Mouse (Mus musculus) forebrain, embryonic 12.5 days (tissue): ENCODE measurements at regions not wholly inside any gene's neighbourhood (a gene's known extent, or its start where the extent isn't known, plus 50 kb on each side); places are given as distances from the start of the nearest gene placed in this dataset.
"Not testable (repeated sequence)": the region's sequence is repeated elsewhere in the genome, so short reads cannot be mapped to it uniquely, and the experiment has no call there.

Experiments
- ATAC-seq: fragments of 200-750 bp; cut with Nextera tagmentation; 2 replicates; pipeline ENCODE4 v1.8.0; 2017; ENCODE audit warnings: moderate TSS enrichment; ENCODE audit not compliant: low FRiP score
- H3K27ac ChIP-seq: fragments of 300-500 bp; sonication (generic); 2 replicates; pipeline ENCODE4 v1.5.1; 2016; ENCODE audit warnings: mild to moderate bottlenecking
- H3K27me3 ChIP-seq: fragments of 300-500 bp; sonication (generic); 2 replicates; pipeline ENCODE4 v1.6.1; 2016; ENCODE audit warnings: mild to moderate bottlenecking
- H3K36me3 ChIP-seq: fragments of 300-500 bp; sonication (generic); replicated peaks from 2 replicates; pipeline ENCODE4 v1.6.1; 2016; ENCODE audit warnings: mild to moderate bottlenecking
- H3K4me1 ChIP-seq: fragments of 300-500 bp; sonication (generic); 2 replicates; pipeline ENCODE4 v1.6.1; 2016
- H3K4me2 ChIP-seq: fragments of 300-500 bp; sonication (generic); 2 replicates; pipeline ENCODE4 v1.6.1; 2016; ENCODE audit warnings: mild to moderate bottlenecking, moderate library complexity
- H3K4me3 ChIP-seq: fragments of 300-500 bp; sonication (generic); replicated peaks from 2 replicates; pipeline ENCODE4 v1.5.1; 2016; ENCODE audit warnings: mild to moderate bottlenecking
- H3K9ac ChIP-seq: fragments of 300-500 bp; sonication (generic); 2 replicates; pipeline ENCODE4 v1.6.1; 2016; ENCODE audit warnings: mild to moderate bottlenecking
- H3K9me3 ChIP-seq: fragments of 300-500 bp; sonication (generic); 2 replicates; pipeline ENCODE4 v1.6.1; 2016
- WGBS: fragments of 180-500 bp; shearing (Covaris S2); methylation state at CpG from one replicate; pipeline ENCODE4 v1.1.7; 2016; 5-methylcytosine and 5-hydroxymethylcytosine counted together

DNA sequence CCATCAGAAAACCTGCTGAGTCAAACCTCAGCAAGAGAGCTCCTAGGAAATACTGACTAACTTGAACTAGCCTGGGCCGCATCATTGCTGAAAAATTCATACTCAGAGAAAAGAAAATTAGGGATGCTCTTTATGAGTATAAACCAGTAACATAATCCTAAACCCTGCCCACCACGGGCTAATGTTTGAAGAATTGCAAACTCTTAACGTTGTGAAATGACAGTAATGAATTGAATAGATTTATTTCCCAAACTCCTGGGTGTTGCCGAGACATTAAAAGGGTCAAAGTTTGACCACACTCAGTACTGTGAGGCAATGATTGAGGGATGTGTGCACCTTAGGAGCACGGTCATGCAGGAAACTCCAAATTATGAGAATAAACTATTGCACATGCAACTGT lies 125.3 kb downstream of the Gipc2 start:
- Histone ChIP-seq H3K9ac (no peak overlapping the region), H3K36me3 (no peaks in the 10 kb centered on the region), H3K27ac (no peak overlapping the region), H3K4me1 (no peaks in the 10 kb centered on the region), H3K9me3 (no peaks in the 10 kb centered on the region), H3K4me3 (no peak overlapping the region), H3K27me3 (no peaks in the 10 kb centered on the region), H3K4me2 (no peak overlapping the region)
- 86% methylated on average over 5 of the region's 5 CpGs for WGBS
- ATAC-seq = no peak

DNA sequence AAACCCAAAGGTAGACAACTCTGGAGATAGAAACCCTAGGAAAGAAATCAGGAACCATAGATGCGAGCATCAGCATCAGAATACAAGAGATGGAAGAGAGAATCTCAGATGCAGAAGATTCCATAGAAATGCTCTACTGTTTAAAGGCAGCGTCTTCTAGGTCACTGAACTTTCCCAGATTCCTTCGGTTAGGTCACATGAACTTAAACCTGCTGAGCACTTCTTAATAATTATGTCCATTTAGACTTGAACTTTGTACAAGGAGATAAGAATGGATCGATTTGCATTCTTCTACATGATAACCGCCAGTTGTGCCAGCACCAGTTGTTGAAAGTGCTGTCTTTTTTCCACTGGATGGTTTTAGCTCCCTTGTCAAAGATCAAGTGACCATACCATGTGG lies 129.2 kb downstream of the Gipc2 start:
- not testable (repeated sequence) for H3K27ac ChIP-seq, H3K27me3 ChIP-seq, H3K36me3 ChIP-seq, H3K4me2 ChIP-seq, H3K9me3 ChIP-seq, H3K4me1 ChIP-seq, H3K9ac ChIP-seq, H3K4me3 ChIP-seq, ATAC-seq
- 94% methylated on average over 5 of the region's 5 CpGs for WGBS

DNA sequence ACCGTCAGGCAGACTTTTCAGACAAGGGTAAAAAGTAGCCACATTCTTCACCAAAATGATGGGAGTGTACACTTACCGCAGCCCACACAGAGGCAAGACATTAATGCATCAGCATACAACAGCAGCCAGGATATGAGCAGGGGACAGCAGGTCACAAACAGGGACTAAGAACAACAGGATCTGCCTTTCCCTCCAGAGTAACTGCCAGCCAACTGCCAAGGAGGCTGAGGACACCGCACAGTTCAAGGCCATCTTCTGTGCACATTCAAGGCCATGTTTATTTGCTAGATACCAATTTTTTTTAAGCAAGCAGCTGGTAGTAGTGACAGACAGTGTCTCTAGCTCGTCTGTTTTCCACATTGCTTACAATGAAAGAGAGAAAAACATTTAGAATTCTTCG lies 130.6 kb downstream of the Gipc2 start:
- Histone ChIP-seq H3K36me3 (no peaks in the 10 kb centered on the region), H3K4me2 (no peak overlapping the region), H3K27ac (no peak overlapping the region), H3K27me3 (no peaks in the 10 kb centered on the region), H3K4me3 (no peak overlapping the region), H3K9me3 (no peaks in the 10 kb centered on the region), H3K9ac (no peak overlapping the region), H3K4me1 (no peaks in the 10 kb centered on the region)
- ATAC-seq = no peak
- WGBS = 80% methylated on average over 5 of the region's 5 CpGs

DNA sequence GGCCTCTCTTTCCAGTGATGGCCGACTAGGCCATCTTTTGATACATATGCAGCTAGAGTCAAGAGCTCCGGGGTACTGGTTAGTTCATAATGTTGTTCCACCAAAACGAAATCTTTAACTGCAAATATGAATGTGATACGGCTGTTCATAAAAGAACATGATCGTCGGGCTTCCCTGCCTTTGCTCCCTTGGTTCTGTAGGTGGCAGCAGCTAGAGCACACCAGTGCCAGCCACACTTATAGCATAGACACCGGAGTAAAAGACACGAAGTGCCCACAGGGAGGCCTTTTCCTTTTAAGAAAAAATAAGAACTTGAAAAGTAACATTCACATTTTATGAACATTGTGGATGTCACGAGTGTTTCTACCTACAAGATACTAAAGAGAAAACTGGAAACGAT lies 131.3 kb downstream of the Gipc2 start:
- no peak overlapping the region for H3K9ac ChIP-seq
- ATAC-seq = no peak
- H3K36me3 ChIP-seq = no peaks in the 10 kb centered on the region
- no peak overlapping the region for H3K4me3 ChIP-seq
- H3K27ac ChIP-seq = no peak overlapping the region
- WGBS = 84% methylated on average over 10 of the region's 10 CpGs
- H3K27me3 ChIP-seq = no peaks in the 10 kb centered on the region
- no peaks in the 10 kb centered on the region for H3K9me3 ChIP-seq
- H3K4me1 ChIP-seq = no peaks in the 10 kb centered on the region
- no peak overlapping the region for H3K4me2 ChIP-seq

DNA sequence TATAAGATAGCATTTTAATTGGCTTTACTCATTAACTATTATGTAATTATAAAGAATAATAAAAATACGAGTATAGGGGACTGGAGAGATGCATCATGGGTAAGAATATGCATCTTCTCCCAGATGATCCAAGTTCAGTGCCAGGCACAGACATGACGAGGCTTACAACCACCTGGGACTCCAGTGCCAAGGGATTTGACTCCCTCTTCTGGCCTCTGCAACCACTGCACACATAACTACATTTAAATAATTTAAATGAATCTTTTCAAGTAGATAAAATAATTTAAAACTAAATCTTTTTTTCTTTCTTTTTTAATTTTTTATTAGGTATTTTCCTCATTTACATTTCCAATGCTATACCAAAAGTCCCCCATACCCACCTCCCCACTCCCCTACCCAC lies 131.8 kb downstream of the Gipc2 start:
- Histone ChIP-seq H3K9ac (no peak overlapping the region), H3K4me1 (no peaks in the 10 kb centered on the region), H3K27me3 (no peaks in the 10 kb centered on the region), H3K27ac (no peak overlapping the region), H3K4me3 (no peak overlapping the region), H3K9me3 (no peaks in the 10 kb centered on the region), H3K36me3 (no peaks in the 10 kb centered on the region), H3K4me2 (no peak overlapping the region)
- WGBS = 81% methylated on average over 2 of the region's 2 CpGs
- no peak for ATAC-seq

DNA sequence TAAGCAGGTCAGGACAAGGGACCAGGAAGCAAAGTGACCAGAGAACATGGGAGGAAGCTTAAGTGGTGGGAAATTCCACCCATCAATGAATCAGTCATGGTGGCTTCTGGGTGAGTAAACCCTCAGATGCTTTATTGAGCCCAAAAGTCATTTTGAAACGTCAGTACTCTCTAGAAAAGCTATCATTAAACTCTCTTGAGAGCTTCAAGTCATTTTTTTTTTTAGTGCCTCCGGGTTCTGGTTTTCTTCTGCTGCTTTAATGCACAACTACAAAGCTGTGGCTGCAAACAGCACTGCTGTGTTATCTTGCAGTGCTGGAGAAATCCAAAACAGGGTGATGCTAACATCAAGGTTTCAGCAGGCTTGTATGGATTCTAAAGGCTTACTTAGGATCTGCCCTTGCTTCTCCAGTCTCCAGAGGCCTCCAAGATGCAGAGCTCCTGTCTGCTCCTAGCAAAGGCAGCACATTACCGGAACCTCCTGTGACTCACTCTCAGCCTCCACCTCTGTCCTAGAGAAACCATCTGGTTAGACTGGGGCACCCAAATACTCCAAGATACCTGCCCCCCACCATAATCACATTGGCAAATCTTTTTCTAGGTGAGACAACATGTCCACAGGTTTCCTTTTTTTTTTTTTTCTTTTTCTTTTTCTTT lies 133.2 kb downstream of the Gipc2 start:
- Histone ChIP-seq H3K27ac (no peak overlapping the region), H3K4me2 (no peak overlapping the region), H3K4me3 (no peak overlapping the region), H3K9ac (no peak overlapping the region), H3K9me3 (no peaks in the 10 kb centered on the region), H3K36me3 (no peaks in the 10 kb centered on the region), H3K27me3 (no peaks in the 10 kb centered on the region), H3K4me1 (no peaks in the 10 kb centered on the region)
- no peak for ATAC-seq
- WGBS = 81% methylated on average over 3 of the region's 3 CpGs

DNA sequence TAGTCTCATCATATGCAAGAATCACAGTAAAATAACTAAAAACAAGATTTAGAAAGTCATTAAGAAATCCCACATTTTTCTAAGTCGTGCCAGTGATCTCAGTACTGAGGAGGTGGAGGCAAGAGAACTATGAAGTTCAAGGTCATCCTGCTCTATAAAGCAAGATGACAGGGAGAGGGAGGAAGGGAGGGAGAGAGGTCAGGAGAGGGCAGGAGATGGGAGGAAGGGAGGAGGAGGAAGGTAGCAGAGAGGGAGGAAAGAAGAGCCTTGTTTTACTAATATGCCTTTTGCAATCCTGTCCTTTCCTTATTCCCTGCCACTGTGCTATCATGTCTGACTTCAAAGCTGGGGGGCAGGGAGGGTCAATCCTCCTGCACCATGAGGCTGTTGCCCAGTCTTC lies 137.3 kb downstream of the Gipc2 start:
- no peaks in the 10 kb centered on the region for H3K27me3 ChIP-seq
- 70% methylated on average over 1 of the region's 1 CpGs for WGBS

DNA sequence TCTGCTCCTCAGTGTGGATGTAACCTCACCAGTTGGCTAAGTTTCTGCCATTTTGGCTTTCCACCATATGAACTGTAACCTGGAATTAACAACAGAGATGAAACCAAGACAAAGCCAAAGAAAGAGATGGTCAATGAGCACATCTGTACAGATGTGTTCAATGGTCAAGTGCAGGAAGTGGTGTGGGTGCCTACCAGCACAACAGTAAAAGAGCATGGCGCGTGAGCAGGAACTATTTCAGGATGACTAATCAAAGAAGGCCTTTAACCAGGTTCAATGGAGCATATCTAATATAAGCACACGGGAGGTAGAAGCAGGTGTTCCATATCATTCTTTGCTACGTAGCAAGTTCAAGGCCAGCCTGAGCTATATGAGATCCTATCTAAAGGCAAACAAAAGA lies 140.0 kb downstream of the Gipc2 start:
- no peak overlapping the region for H3K27ac ChIP-seq
- H3K9me3 ChIP-seq = no peaks in the 10 kb centered on the region
- no peaks in the 10 kb centered on the region for H3K4me1 ChIP-seq
- 84% methylated on average over 4 of the region's 4 CpGs for WGBS
- H3K27me3 ChIP-seq = no peaks in the 10 kb centered on the region
- H3K4me3 ChIP-seq = no peak overlapping the region
- no peak overlapping the region for H3K9ac ChIP-seq
- ATAC-seq = no peak
- H3K36me3 ChIP-seq = no peaks in the 10 kb centered on the region
- no peak overlapping the region for H3K4me2 ChIP-seq

More for the DNA sequence above, 137.3 kb downstream of the Gipc2 start:
- no peak overlapping the region for H3K9ac ChIP-seq
- no peaks in the 10 kb centered on the region for H3K4me1 ChIP-seq
- no peak overlapping the region for H3K27ac ChIP-seq
- no peak overlapping the region for H3K4me2 ChIP-seq
- no peaks in the 10 kb centered on the region for H3K36me3 ChIP-seq
- H3K9me3 ChIP-seq = no peaks in the 10 kb centered on the region
- H3K4me3 ChIP-seq = no peak overlapping the region
- ATAC-seq = no peak

DNA sequence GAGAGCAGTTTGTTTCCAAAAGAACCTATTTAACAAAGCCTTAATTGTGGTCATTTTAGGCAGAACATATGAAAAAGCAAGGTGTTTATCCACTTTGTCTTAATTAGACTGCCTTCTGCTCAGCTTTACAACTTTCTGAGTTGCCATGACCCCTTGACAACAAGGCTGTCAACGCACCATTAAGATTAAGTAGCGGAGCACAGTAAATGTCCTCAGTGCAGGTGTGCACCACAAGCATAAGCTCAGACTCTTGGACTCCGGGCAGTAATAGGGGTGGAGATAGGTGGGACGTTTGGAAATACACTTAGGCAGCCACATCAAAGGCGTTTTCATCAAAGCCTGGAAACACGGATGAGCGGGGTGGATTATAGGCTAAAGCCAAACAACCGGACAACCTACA lies 140.9 kb downstream of the Gipc2 start:
- H3K4me3 ChIP-seq = no peak overlapping the region
- H3K4me1 ChIP-seq = no peaks in the 10 kb centered on the region
- H3K4me2 ChIP-seq = no peak overlapping the region
- no peaks in the 10 kb centered on the region for H3K9me3 ChIP-seq
- ATAC-seq = no peak
- no peak overlapping the region for H3K27ac ChIP-seq
- no peaks in the 10 kb centered on the region for H3K36me3 ChIP-seq
- no peaks in the 10 kb centered on the region for H3K27me3 ChIP-seq
- H3K9ac ChIP-seq = no peak overlapping the region
- WGBS = 85% methylated on average over 8 of the region's 8 CpGs

DNA sequence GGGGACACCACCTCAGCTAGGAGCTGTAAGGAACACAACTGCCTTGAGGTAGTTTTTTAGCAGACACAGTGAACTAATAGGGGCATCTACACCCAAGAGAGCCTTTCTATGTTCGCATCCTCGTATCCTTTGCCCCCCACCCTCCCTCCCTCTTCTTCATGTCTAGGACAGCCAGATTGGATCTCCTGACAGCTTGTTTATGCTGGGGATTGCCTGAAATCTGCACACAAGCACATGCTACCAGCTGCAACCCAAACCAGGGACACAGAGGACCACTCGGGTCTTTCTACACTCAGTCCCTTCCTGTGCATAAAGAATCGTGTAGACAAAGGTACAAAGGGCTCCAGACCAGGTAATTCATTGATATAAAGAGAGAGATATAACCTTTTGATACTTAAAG lies 159.3 kb downstream of the Gipc2 start:
- 86% methylated on average over 4 of the region's 4 CpGs for WGBS
- H3K4me3 ChIP-seq = no peak overlapping the region

DNA sequence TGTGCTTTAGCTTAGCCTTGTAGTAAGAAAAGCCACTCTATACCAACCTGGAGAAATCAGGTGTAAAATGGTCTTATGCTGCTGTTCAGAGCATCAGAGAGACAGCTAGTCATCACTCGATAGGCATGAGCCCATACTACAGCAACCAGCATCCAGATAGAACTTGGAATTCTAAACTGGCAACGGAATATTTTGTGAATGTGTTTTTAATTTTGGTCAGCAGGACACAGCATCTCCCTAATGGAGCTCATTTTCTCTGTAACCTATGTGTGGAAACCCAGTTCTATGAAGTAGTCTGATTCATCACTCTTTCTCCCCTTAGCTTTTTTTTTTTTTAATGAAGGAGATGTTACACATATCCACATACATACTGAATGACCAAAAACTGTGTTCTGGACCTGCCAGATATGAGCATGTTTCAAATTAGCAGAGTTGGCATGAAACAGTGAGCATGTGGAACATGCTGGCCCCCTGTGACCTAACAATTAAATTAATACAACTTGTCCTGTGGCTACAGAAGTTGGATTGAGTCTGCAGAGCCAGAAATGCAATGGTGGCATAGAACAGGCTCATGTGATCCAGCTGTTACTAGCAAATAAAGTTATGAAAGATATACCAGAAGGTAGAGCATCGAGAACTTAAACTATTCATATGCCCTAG lies 160.5 kb downstream of the Gipc2 start:
- Histone ChIP-seq H3K4me2 (no peak overlapping the region), H3K9ac (no peak overlapping the region), H3K36me3 (no peaks in the 10 kb centered on the region), H3K27ac (no peak overlapping the region), H3K9me3 (no peaks in the 10 kb centered on the region), H3K27me3 (no peaks in the 10 kb centered on the region), H3K4me1 (no peaks in the 10 kb centered on the region), H3K4me3 (no peak overlapping the region)
- WGBS = 82% methylated on average over 3 of the region's 3 CpGs
- no peak for ATAC-seq

More for the DNA sequence above, 159.3 kb downstream of the Gipc2 start:
- Histone ChIP-seq H3K9me3 (no peaks in the 10 kb centered on the region), H3K27me3 (no peaks in the 10 kb centered on the region), H3K4me2 (no peak overlapping the region), H3K9ac (no peak overlapping the region), H3K36me3 (no peaks in the 10 kb centered on the region), H3K27ac (no peak overlapping the region), H3K4me1 (no peaks in the 10 kb centered on the region)
- no peak for ATAC-seq

DNA sequence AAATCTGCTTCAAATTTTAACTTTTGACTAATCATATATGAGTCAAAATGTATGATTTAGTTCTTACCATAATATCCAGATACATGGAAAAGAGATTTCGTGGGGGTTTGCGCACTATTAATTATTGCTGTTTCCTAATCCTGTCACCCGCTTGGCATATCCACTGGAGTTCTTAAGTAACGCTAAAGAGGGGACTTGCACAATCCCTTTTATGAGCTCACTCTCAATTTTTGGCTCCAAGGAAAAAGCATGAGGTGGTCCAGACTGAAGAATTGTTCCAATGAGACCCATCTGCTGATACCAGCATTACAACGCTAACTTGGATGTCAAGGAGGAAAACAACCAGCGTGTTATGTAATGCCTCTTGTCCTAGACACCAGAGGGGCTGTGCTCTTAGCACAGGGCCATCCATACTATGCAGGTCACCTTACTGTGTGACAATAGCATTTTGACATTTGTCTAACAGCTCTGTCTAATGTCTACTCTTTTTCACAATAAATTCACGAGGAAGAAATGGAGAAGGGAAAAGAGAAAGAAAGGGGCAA lies 161.5 kb downstream of the Gipc2 start:
- no peaks in the 10 kb centered on the region for H3K9me3 ChIP-seq
- no peak overlapping the region for H3K27ac ChIP-seq
- ATAC-seq = no peak
- H3K4me2 ChIP-seq = no peak overlapping the region
- no peaks in the 10 kb centered on the region for H3K27me3 ChIP-seq
- H3K36me3 ChIP-seq = no peaks in the 10 kb centered on the region
- H3K4me1 ChIP-seq = no peaks in the 10 kb centered on the region
- H3K9ac ChIP-seq = no peak overlapping the region
- WGBS = 87% methylated on average over 7 of the region's 7 CpGs
- no peak overlapping the region for H3K4me3 ChIP-seq

DNA sequence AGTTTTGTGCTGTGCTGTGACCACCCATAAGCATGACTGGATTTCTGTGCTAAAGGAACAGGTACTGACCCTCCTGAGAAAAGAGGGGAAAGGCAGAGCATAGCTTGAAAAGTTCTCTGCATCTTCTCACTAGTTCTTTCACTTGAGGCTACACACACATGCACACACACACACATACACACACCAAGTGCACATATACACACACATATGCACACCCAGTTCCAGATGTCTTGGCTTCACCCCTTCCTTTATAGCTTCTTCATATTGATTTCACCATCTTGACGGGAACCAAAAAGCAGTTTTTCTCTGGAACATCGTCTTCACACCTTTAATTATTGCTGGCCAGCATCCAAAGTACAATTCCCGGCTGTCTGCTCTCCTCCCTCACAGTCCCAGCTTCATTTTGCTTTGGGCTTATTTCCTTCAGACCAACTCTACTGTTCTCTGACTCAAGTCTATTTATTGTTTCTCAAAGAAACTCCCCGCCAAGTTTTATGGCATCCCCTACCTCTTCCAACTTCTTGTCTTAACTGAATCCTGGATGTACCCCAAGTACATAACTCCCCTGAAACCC lies 160.2 kb upstream of the Ptgfr start:
- Histone ChIP-seq H3K4me2 (no peak overlapping the region), H3K27ac (no peak overlapping the region), H3K36me3 (no peaks in the 10 kb centered on the region), H3K9me3 (no peaks in the 10 kb centered on the region), H3K4me3 (no peak overlapping the region), H3K4me1 (no peaks in the 10 kb centered on the region), H3K9ac (no peak overlapping the region), H3K27me3 (no peaks in the 10 kb centered on the region)
- no peak for ATAC-seq
- 83% methylated on average over 4 of the region's 4 CpGs for WGBS
